14 mouse cellular contexts compared by ENCODE assay signal in genomic region chr8:114878449-114879276, GRCm38 (mm10).
DNase-seq lines count a peak whose midpoint lies in the region; ATAC-seq and TF ChIP-seq lines count a peak whose summit lies in the region.
"Had no signal": no experiment of that assay in that cellular context is flagged by ENCODE, and none has a peak within 500 bp of the region (broad histone marks: within the 10 kb centered on the region; RNA-seq: fewer than 3 reads in every experiment).

No protein-coding gene starts in this region.

- H3K4me2 ChIP-seq in midbrain, embryonic 16.5 days (ENCODE audit: low read length): no peak overlapping the region
- H3K4me2 ChIP-seq in liver, postnatal 0 days (ENCODE audit: low read depth, low read length): peak overlapping the region; percentile 53
- H3K4me2 ChIP-seq in forebrain, embryonic 16.5 days (ENCODE audit: low read length): no peak overlapping the region
- no peak overlapping the region for H3K4me2 ChIP-seq in hindbrain, embryonic 13.5 days
- H3K4me2 ChIP-seq: intestine, embryonic 15.5 days; lung, embryonic 14.5 days; midbrain, embryonic 15.5 days; stomach, embryonic 15.5 days had no signal

- no peak for DNase-seq in midbrain, embryonic 10.5 days (ENCODE audit: low spot score)
- no peak for DNase-seq in liver, postnatal 0 days
- DNase-seq in thymus, postnatal 4 days: peak; percentile 51
- DNase-seq in layer of hippocampus, postnatal 14 days (ENCODE audit: low spot score in 2 of 2): no peak
- DNase-seq: gastrocnemius, postnatal 10 days; kidney, postnatal 4 days; lung, embryonic 14.5 days had no signal

- TF ChIP-seq CTCF in liver, postnatal 0 days (IDR thresholded peaks at IDR 0.05; ENCODE audit: low read depth): no peak

- no peak overlapping the region for H3K4me3 ChIP-seq in midbrain, embryonic 10.5 days
- H3K4me3 ChIP-seq in midbrain, embryonic 16.5 days (ENCODE audit: low read depth, low read length): no peak overlapping the region
- no peak overlapping the region for H3K4me3 ChIP-seq in liver, postnatal 0 days (ENCODE audit: low read depth, low read length)
- H3K4me3 ChIP-seq in forebrain, embryonic 16.5 days (replicated peaks; ENCODE audit: low read length): no peak overlapping the region
- H3K4me3 ChIP-seq in hindbrain, embryonic 13.5 days: no peak overlapping the region
- H3K4me3 ChIP-seq: intestine, embryonic 15.5 days; midbrain, embryonic 15.5 days; stomach, embryonic 15.5 days had no signal

- peaks cover 46% of the 10 kb centered on the region for H3K27me3 ChIP-seq in midbrain, embryonic 10.5 days (ENCODE audit: low read depth, poor library complexity, severe bottlenecking)
- no peaks in the 10 kb centered on the region for H3K27me3 ChIP-seq in midbrain, embryonic 16.5 days (ENCODE audit: control insufficient read depth, insufficient read depth, low read depth, low read length)
- H3K27me3 ChIP-seq in liver, postnatal 0 days (ENCODE audit: insufficient read depth, low read length): no peaks in the 10 kb centered on the region
- H3K27me3 ChIP-seq in forebrain, embryonic 16.5 days (replicated peaks; ENCODE audit: control insufficient read depth, insufficient read depth, low read length): peaks cover 12% of the 10 kb centered on the region
- H3K27me3 ChIP-seq in hindbrain, embryonic 13.5 days: peaks cover 11% of the 10 kb centered on the region; the same call in 1 of the 2 replicates
- H3K27me3 ChIP-seq: intestine, embryonic 15.5 days; stomach, embryonic 15.5 days had no signal

- no peak for TF ChIP-seq EP300 in liver, postnatal 0 days (IDR thresholded peaks at IDR 0.05; ENCODE audit: low read depth)

- H3K9me3 ChIP-seq in midbrain, embryonic 10.5 days (replicated peaks): no peaks in the 10 kb centered on the region
- H3K9me3 ChIP-seq in midbrain, embryonic 16.5 days (replicated peaks; ENCODE audit: control insufficient read depth, low read length, poor library complexity, severe bottlenecking): no peaks in the 10 kb centered on the region
- H3K9me3 ChIP-seq in liver, postnatal 0 days (ENCODE audit: low read length): no peaks in the 10 kb centered on the region
- H3K9me3 ChIP-seq in forebrain, embryonic 16.5 days (ENCODE audit: control insufficient read depth, low read length): no peaks in the 10 kb centered on the region
- H3K9me3 ChIP-seq in hindbrain, embryonic 13.5 days: no peaks in the 10 kb centered on the region
- H3K9me3 ChIP-seq: intestine, embryonic 15.5 days; midbrain, embryonic 15.5 days; stomach, embryonic 15.5 days had no signal

- no peak for ATAC-seq in midbrain, embryonic 16.5 days
- ATAC-seq in erythroblast, adult 5-6 weeks (replicated peaks; ENCODE audit: low FRiP score, poor library complexity, severe bottlenecking): peak; percentile 50
- ATAC-seq in liver, postnatal 0 days: peak; percentile 39
- ATAC-seq in forebrain, embryonic 16.5 days: no peak
- ATAC-seq in hindbrain, embryonic 13.5 days (ENCODE audit: low FRiP score): no peak
- ATAC-seq: midbrain, embryonic 15.5 days had no signal

- 62% methylated on average over 14 of the region's 14 CpGs for WGBS in midbrain, embryonic 10.5 days
- 50% methylated on average over 14 of the region's 14 CpGs for WGBS in midbrain, embryonic 16.5 days
- 48% methylated on average over 14 of the region's 14 CpGs for WGBS in liver, postnatal 0 days (ENCODE audit: insufficient replicate concordance)
- WGBS in forebrain, embryonic 16.5 days: 73% methylated on average over 14 of the region's 14 CpGs
- 70% methylated on average over 14 of the region's 14 CpGs for WGBS in hindbrain, embryonic 13.5 days

- no peaks in the 10 kb centered on the region for H3K36me3 ChIP-seq in midbrain, embryonic 10.5 days
- H3K36me3 ChIP-seq in midbrain, embryonic 16.5 days (ENCODE audit: control insufficient read depth, insufficient read depth, low read length): no peaks in the 10 kb centered on the region
- no peaks in the 10 kb centered on the region for H3K36me3 ChIP-seq in liver, postnatal 0 days (replicated peaks; ENCODE audit: insufficient read depth, low read length)
- no peaks in the 10 kb centered on the region for H3K36me3 ChIP-seq in forebrain, embryonic 16.5 days (ENCODE audit: control insufficient read depth, insufficient read depth)
- no peaks in the 10 kb centered on the region for H3K36me3 ChIP-seq in hindbrain, embryonic 13.5 days
- H3K36me3 ChIP-seq: intestine, embryonic 15.5 days; midbrain, embryonic 15.5 days; stomach, embryonic 15.5 days had no signal

- peaks cover 59% of the 10 kb centered on the region for H3K4me1 ChIP-seq in midbrain, embryonic 10.5 days
- peaks cover 6% of the 10 kb centered on the region; the same call in 1 of the 2 replicates for H3K4me1 ChIP-seq in midbrain, embryonic 16.5 days (ENCODE audit: control insufficient read depth, insufficient read depth, low read length)
- H3K4me1 ChIP-seq in liver, postnatal 0 days (ENCODE audit: insufficient read depth): peaks cover 54% of the 10 kb centered on the region
- peaks cover 11% of the 10 kb centered on the region for H3K4me1 ChIP-seq in forebrain, embryonic 16.5 days (replicated peaks; ENCODE audit: control insufficient read depth, insufficient read depth, low read length)
- peaks cover 40% of the 10 kb centered on the region for H3K4me1 ChIP-seq in hindbrain, embryonic 13.5 days (replicated peaks)

- H3K27ac ChIP-seq in midbrain, embryonic 10.5 days (replicated peaks): peak overlapping the region; percentile 38; the same call in 1 of the 2 replicates
- H3K27ac ChIP-seq in midbrain, embryonic 16.5 days (ENCODE audit: low read length): no peak overlapping the region
- peak overlapping the region; percentile 69 for H3K27ac ChIP-seq in liver, postnatal 0 days (ENCODE audit: low read depth)
- no peak overlapping the region for H3K27ac ChIP-seq in forebrain, embryonic 16.5 days (ENCODE audit: low read length)
- H3K27ac ChIP-seq in hindbrain, embryonic 13.5 days: no peak overlapping the region
- H3K27ac ChIP-seq: intestine, embryonic 15.5 days; midbrain, embryonic 15.5 days; stomach, embryonic 15.5 days had no signal

- no peak overlapping the region for H3K9ac ChIP-seq in midbrain, embryonic 16.5 days (ENCODE audit: low read depth, low read length)
- peak overlapping the region; percentile 2; the same call in 1 of the 2 replicates for H3K9ac ChIP-seq in liver, postnatal 0 days (replicated peaks)
- no peak overlapping the region for H3K9ac ChIP-seq in forebrain, embryonic 16.5 days (replicated peaks; ENCODE audit: low read depth, low read length)
- no peak overlapping the region for H3K9ac ChIP-seq in hindbrain, embryonic 13.5 days
- H3K9ac ChIP-seq: intestine, embryonic 15.5 days; lung, embryonic 14.5 days; midbrain, embryonic 15.5 days; stomach, embryonic 15.5 days had no signal

Comparison
In these comparisons a context has a peak if more than half of its experiments do, and no peak if none do; other contexts are left out.
1. H3K27ac ChIP-seq: peak in midbrain, embryonic 10.5 days (single experiment) and liver, postnatal 0 days (single experiment); none in midbrain, embryonic 16.5 days (single experiment), forebrain, embryonic 16.5 days (single experiment) and hindbrain, embryonic 13.5 days (single experiment).
2. ATAC-seq: peak in erythroblast, adult 5-6 weeks (single experiment) and liver, postnatal 0 days (single experiment); none in midbrain, embryonic 16.5 days (single experiment), forebrain, embryonic 16.5 days (single experiment) and hindbrain, embryonic 13.5 days (single experiment).